Mouse (Mus musculus) limb, embryonic 13.5 days (tissue): ENCODE measurements at regions not wholly inside any gene's neighbourhood (a gene's known extent, or its start where the extent isn't known, plus 50 kb on each side); places are given as distances from the start of the nearest gene placed in this dataset.

Source experiments
- ATAC-seq: fragments of 200-750 bp; cut with Nextera tagmentation; 2 replicates; pipeline ENCODE4 v1.8.0; 2017; ENCODE audit warnings: low read depth, moderate number of reproducible peaks, moderate TSS enrichment; ENCODE audit not compliant: low FRiP score
- H3K27ac ChIP-seq: fragments of 300-500 bp; sonication (generic); 2 replicates; pipeline ENCODE4 v1.5.1; 2015; ENCODE audit warnings: inconsistent platforms, mild to moderate bottlenecking, moderate library complexity
- H3K27me3 ChIP-seq: fragments of 300-500 bp; sonication (generic); 2 replicates; pipeline ENCODE4 v1.6.1; 2015; ENCODE audit warnings: mild to moderate bottlenecking, inconsistent platforms
- H3K36me3 ChIP-seq: fragments of 300-500 bp; sonication (generic); 2 replicates; pipeline ENCODE4 v1.6.1; 2015; ENCODE audit warnings: inconsistent platforms, mild to moderate bottlenecking, moderate library complexity
- H3K4me1 ChIP-seq: fragments of 300-500 bp; sonication (generic); 2 replicates; pipeline ENCODE4 v1.6.1; 2015; ENCODE audit warnings: inconsistent platforms
- H3K4me2 ChIP-seq: fragments of 300-500 bp; sonication (generic); replicated peaks from 2 replicates; pipeline ENCODE4 v1.6.1; 2015; ENCODE audit warnings: inconsistent platforms, mild to moderate bottlenecking, moderate library complexity
- H3K4me3 ChIP-seq: fragments of 300-500 bp; sonication (generic); 2 replicates; pipeline ENCODE4 v1.5.1; 2015; ENCODE audit warnings: moderate library complexity, mild to moderate bottlenecking, inconsistent platforms
- H3K9ac ChIP-seq: fragments of 300-500 bp; sonication (generic); 2 replicates; pipeline ENCODE4 v1.6.1; 2015; ENCODE audit warnings: mild to moderate bottlenecking, inconsistent platforms
- H3K9me3 ChIP-seq: fragments of 300-500 bp; sonication (generic); 2 replicates; pipeline ENCODE4 v1.6.1; 2016; ENCODE audit warnings: inconsistent platforms
- WGBS: fragments of 180-500 bp; shearing (Covaris S2); methylation state at CpG from one replicate; pipeline ENCODE4 v1.1.7; 2015; 5-methylcytosine and 5-hydroxymethylcytosine counted together

DNA sequence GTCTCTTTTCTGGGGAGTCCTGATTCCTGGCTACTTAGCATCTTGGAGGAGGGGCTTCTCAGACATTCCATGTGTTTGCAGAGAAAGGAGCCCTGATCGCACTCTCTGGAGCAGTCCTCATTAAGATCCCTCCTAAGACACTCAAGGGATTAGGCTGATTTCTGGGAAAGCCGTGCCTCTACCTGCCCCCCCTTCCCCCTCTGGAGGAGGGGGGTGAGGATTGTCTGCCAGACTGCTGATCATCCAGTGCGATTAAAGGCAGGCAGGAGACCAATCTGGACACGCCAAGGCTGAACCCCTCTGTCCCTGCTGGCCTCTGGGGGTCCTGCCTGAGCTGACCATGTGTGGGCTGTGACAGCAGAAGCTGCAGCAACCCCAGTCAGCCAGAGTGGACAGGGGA lies 65.4 kb downstream of the Vegfa start:
- Histone ChIP-seq H3K27ac (no peak overlapping the region), H3K9me3 (no peaks in the 10 kb centered on the region), H3K4me3 (no peak overlapping the region), H3K27me3 (no peaks in the 10 kb centered on the region), H3K4me2 (no peak overlapping the region), H3K9ac (no peak overlapping the region), H3K36me3 (no peaks in the 10 kb centered on the region), H3K4me1 (peaks cover 30% of the 10 kb centered on the region)
- no peak for ATAC-seq
- WGBS = 10% methylated on average over 4 of the region's 4 CpGs

DNA sequence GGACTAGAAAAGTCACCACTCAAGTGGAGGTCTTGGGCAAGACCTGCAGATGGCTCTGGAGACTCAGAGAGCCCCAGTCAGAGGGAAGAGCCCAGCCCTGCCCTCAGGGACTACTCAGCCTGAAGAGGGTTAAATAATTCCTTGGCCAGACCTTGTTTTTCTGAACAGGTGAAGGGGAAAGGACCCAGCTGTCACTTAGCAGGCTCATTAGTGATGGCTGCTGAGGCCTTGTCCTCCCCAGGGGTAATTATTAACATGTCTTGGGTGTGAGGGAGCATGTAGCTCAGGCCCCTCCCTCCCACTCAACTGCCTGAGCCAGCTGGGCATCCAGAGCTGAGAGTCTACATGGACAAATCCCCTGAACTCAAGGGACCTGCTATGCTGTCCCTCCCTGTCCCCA lies 68.1 kb downstream of the Vegfa start:
- Histone ChIP-seq H3K9ac (no peak overlapping the region), H3K4me2 (no peak overlapping the region), H3K36me3 (no peaks in the 10 kb centered on the region), H3K4me3 (no peak overlapping the region), H3K27ac (no peak overlapping the region), H3K9me3 (no peaks in the 10 kb centered on the region), H3K4me1 (peaks cover 30% of the 10 kb centered on the region), H3K27me3 (no peaks in the 10 kb centered on the region)
- ATAC-seq = no peak

- no peak overlapping the region for H3K4me2 ChIP-seq
- no peaks in the 10 kb centered on the region for H3K36me3 ChIP-seq
- no peak for ATAC-seq
- peaks cover 28% of the 10 kb centered on the region for H3K4me1 ChIP-seq
- H3K9me3 ChIP-seq = no peaks in the 10 kb centered on the region
- no peaks in the 10 kb centered on the region for H3K27me3 ChIP-seq
- no peak overlapping the region for H3K9ac ChIP-seq
- WGBS = 28% methylated on average over 3 of the region's 3 CpGs
- H3K27ac ChIP-seq = no peak overlapping the region
- no peak overlapping the region for H3K4me3 ChIP-seq
These were observed 68.8 kb downstream of the Vegfa start for GRCm38 (mm10) chr17:45963332-45963731.

- no peak overlapping the region for H3K4me3 ChIP-seq
- 74% methylated on average over 16 of the region's 16 CpGs for WGBS
- no peak for ATAC-seq
- H3K9ac ChIP-seq = no peak overlapping the region
- H3K27me3 ChIP-seq = no peaks in the 10 kb centered on the region
- no peak overlapping the region for H3K27ac ChIP-seq
- H3K4me1 ChIP-seq = peaks cover 22% of the 10 kb centered on the region
- H3K9me3 ChIP-seq = no peaks in the 10 kb centered on the region
- H3K36me3 ChIP-seq = no peaks in the 10 kb centered on the region
- H3K4me2 ChIP-seq = no peak overlapping the region
These were observed 70.4 kb downstream of the Vegfa start for GRCm38 (mm10) chr17:45961626-45962319.

DNA sequence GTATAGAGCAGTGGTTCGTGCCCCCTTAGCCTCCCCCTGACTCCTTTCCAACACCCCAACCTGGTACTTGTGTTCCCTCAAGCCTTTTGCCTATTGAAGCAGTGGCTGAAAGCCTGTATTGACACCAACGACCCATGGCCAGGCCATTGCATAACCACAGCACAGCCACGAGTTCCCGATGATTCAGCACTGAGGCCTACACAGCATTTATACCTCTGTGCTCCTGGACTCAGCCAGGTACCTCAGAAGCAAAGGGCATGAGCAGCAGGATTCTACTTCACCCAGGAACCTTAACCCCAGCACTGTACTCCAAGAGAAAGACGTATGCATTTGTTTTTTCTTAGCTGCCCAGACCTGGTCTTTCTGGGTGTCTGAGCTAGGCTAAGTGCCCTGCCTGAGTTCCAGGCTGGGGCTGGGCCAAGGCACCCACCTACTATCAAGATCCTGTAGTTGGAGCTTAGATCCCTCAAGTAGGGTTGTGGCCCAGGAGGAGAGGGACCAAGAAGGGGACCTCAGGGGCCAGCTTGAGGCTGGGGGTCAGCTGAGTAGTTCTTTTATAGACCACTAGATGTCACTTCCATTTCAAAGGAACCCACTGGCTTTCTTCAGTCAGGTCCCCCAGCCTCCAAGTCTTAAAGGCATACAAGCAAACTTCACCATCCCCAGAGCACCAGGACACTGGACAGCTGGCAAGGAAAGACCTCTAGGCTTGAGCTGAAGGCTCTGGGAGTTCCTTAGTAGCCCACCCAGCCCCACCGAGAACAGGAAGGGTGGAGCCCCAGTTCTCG lies 73.9 kb downstream of the Vegfa start:
- H3K27me3 ChIP-seq = no peaks in the 10 kb centered on the region
- H3K36me3 ChIP-seq = no peaks in the 10 kb centered on the region
- ATAC-seq = no peak
- no peak overlapping the region for H3K4me3 ChIP-seq
- no peaks in the 10 kb centered on the region for H3K9me3 ChIP-seq
- H3K9ac ChIP-seq = no peak overlapping the region
- no peak overlapping the region for H3K27ac ChIP-seq
- H3K4me1 ChIP-seq = peaks cover 16% of the 10 kb centered on the region
- H3K4me2 ChIP-seq = no peak overlapping the region
- 78% methylated on average over 7 of the region's 7 CpGs for WGBS

DNA sequence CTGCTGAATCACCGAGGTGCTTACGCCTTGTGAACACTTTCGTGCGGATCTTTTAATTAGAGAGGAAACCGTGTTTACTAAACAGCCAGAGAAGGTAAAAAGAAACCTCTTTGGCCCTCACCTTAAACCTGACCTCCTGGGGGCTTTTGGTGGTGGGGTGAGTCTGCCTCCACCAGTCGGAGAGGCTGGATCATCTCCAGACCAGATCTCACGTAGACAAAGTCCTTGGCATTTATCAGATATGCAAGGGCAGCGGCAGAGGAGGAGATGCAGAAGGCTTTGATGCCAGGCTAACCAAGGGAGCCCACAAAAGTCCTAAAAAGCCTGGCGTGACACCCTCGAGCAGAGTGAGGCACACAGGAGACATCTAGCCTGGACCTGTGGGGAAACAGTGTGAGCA lies 76.7 kb downstream of the Vegfa start:
- Histone ChIP-seq H3K4me2 (no peak overlapping the region), H3K9me3 (no peaks in the 10 kb centered on the region), H3K4me3 (no peak overlapping the region), H3K27me3 (no peaks in the 10 kb centered on the region), H3K36me3 (no peaks in the 10 kb centered on the region), H3K9ac (no peak overlapping the region), H3K27ac (no peak overlapping the region), H3K4me1 (peaks cover 14% of the 10 kb centered on the region)
- WGBS = 57% methylated on average over 10 of the region's 10 CpGs
- no peak for ATAC-seq

- Histone ChIP-seq H3K27ac (no peak overlapping the region), H3K9ac (no peak overlapping the region), H3K4me1 (peaks cover 14% of the 10 kb centered on the region), H3K4me2 (no peak overlapping the region), H3K9me3 (no peaks in the 10 kb centered on the region), H3K36me3 (no peaks in the 10 kb centered on the region), H3K27me3 (no peaks in the 10 kb centered on the region), H3K4me3 (no peak overlapping the region)
- WGBS = 87% methylated on average over 7 of the region's 7 CpGs
- ATAC-seq = no peak
These were observed 77.3 kb downstream of the Vegfa start for GRCm38 (mm10) chr17:45954824-45955223.

GRCm38 (mm10) chr17:45953523-45953922 lies 78.6 kb downstream of the Vegfa start:
- Histone ChIP-seq H3K4me1 (peaks cover 14% of the 10 kb centered on the region), H3K4me3 (no peak overlapping the region), H3K27ac (no peak overlapping the region), H3K9me3 (no peaks in the 10 kb centered on the region), H3K4me2 (no peak overlapping the region), H3K9ac (no peak overlapping the region), H3K36me3 (no peaks in the 10 kb centered on the region), H3K27me3 (no peaks in the 10 kb centered on the region)
- no peak for ATAC-seq
- 85% methylated on average over 8 of the region's 8 CpGs for WGBS

- no peak overlapping the region for H3K9ac ChIP-seq
- WGBS = 50% methylated on average over 9 of the region's 9 CpGs
- no peaks in the 10 kb centered on the region for H3K4me1 ChIP-seq
- no peaks in the 10 kb centered on the region for H3K36me3 ChIP-seq
- no peak for ATAC-seq
- no peak overlapping the region for H3K27ac ChIP-seq
- H3K4me2 ChIP-seq = no peak overlapping the region
- H3K4me3 ChIP-seq = no peak overlapping the region
- no peaks in the 10 kb centered on the region for H3K27me3 ChIP-seq
- no peaks in the 10 kb centered on the region for H3K9me3 ChIP-seq
These were observed 81.5 kb downstream of the Vegfa start for GRCm38 (mm10) chr17:45950533-45951164.

DNA sequence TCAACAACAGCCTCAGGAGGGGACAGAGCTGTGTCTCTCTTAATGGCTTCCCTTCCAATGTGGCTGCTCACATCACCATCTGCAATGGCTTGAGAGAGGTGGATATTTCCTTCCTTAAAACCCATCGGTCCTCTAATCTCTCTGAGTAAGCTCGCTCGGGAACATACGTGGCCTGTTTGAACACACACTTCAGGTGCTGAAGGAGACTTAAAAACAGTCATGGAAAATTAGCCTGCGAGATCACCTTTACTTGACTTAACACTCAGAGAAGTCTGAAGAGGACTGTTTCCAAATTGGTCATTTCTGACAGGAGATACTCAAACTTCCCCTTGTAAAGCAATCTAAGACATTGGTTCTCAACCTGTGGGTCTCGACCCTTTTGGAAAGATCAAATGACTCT lies 83.0 kb downstream of the Vegfa start:
- no peak overlapping the region for H3K27ac ChIP-seq
- H3K9me3 ChIP-seq = no peaks in the 10 kb centered on the region
- ATAC-seq = no peak
- H3K36me3 ChIP-seq = no peaks in the 10 kb centered on the region
- no peak overlapping the region for H3K9ac ChIP-seq
- no peaks in the 10 kb centered on the region for H3K27me3 ChIP-seq
- no peak overlapping the region for H3K4me3 ChIP-seq
- no peak overlapping the region for H3K4me2 ChIP-seq
- H3K4me1 ChIP-seq = peaks cover 8% of the 10 kb centered on the region
- WGBS = 81% methylated on average over 6 of the region's 6 CpGs

DNA sequence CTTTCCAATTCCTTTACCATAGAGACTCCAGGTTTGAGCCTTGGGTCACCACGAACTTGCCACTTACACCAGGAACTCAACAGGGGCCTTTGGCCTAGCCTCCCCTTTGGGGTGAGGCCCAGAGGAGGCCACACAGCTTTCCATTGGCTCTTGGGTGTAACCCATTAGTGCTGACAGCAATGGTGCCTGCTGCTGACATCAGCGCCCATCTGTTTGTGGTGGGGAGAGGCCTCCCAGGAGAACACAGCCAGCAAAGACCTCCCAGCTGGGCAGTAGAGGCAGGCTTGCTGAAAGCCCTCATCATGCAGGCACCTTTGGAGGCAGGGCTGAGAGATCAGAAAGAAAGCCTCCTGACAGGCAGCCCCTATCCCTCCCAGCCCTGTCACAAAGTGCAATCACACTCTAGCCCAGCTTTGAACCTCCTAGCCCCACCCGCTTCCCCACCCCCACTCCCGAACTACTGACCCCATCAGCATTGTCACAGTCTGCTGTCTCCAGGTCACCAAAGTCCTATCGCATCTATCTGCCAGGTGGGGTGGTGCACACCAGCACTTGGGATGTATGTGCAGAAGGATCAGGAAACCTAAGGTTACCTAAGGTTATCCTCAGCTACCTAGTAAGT lies 83.7 kb downstream of the Vegfa start:
- no peak for ATAC-seq
- WGBS = 48% methylated on average over 5 of the region's 5 CpGs
- no peak overlapping the region for H3K4me2 ChIP-seq

DNA sequence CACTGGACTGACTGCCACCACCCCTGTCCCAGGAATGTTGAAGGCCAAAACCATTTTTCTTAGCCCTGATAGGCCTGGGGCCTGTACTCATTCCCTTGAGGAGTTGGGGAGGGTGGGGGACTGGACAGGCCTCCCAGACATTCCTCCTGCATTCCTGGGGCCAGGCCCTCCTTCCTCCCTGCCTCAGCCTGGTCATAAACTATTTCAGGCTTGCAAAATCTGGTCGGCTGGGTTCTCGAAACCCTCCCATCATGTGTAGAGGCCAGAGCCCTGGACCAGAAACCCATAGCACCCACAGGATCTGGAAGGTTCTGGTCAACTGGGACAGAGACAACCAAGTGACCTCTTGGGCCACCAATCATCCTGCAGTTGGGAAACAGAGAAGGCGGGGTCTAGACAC lies 87.2 kb downstream of the Vegfa start:
- Histone ChIP-seq H3K4me2 (no peak overlapping the region), H3K9ac (no peak overlapping the region), H3K27ac (no peak overlapping the region), H3K36me3 (no peaks in the 10 kb centered on the region), H3K4me1 (peaks cover 8% of the 10 kb centered on the region), H3K27me3 (no peaks in the 10 kb centered on the region), H3K4me3 (no peak overlapping the region), H3K9me3 (no peaks in the 10 kb centered on the region)
- 51% methylated on average over 3 of the region's 3 CpGs for WGBS
- ATAC-seq = no peak

More for the DNA sequence above, 83.7 kb downstream of the Vegfa start:
- no peaks in the 10 kb centered on the region for H3K9me3 ChIP-seq
- H3K9ac ChIP-seq = no peak overlapping the region
- no peak overlapping the region for H3K4me3 ChIP-seq
- no peaks in the 10 kb centered on the region for H3K27me3 ChIP-seq
- H3K4me1 ChIP-seq = peaks cover 8% of the 10 kb centered on the region
- no peak overlapping the region for H3K27ac ChIP-seq
- no peaks in the 10 kb centered on the region for H3K36me3 ChIP-seq
